Mouse (Mus musculus) cerebellum, adult 18-20 months (tissue): ENCODE results near the gene Cyp24a1.
A peak's percentile ranks its signal among the peaks of the same experiment; 100 is the strongest.

Experiments used
- DNase-seq, 2 experiments: peaks; one replicate each; pipeline ENCODE4 v3.0.0; 2021

Gene Cyp24a1

GRCm38 (mm10) chr2:170497091-170497566 lies at the start of gene Cyp24a1:
Gene Cyp24a1, minus strand, starts transcription at chr2:170497145.
- no peak for DNase-seq

- no peak for DNase-seq
Observed at GRCm38 (mm10) chr2:170545745-170546144, 48.8 kb upstream of the Cyp24a1 start.

- DNase-seq, result no peak
Observed at GRCm38 (mm10) chr2:170544950-170545349, 48.0 kb upstream of the Cyp24a1 start.

- no peak for DNase-seq
Observed at GRCm38 (mm10) chr2:170544159-170544558, 47.2 kb upstream of the Cyp24a1 start.

GRCm38 (mm10) chr2:170543625-170544024 lies 46.7 kb upstream of the Cyp24a1 start:
- no peak for DNase-seq

- DNase-seq, result no peak
Observed at GRCm38 (mm10) chr2:170539211-170539610, 42.3 kb upstream of the Cyp24a1 start.

- no peak for DNase-seq
Observed at GRCm38 (mm10) chr2:170535841-170536240, 38.9 kb upstream of the Cyp24a1 start.

GRCm38 (mm10) chr2:170534803-170535174 lies 37.8 kb upstream of the Cyp24a1 start:
- DNase-seq, result no peak

- no peak for DNase-seq
Observed at GRCm38 (mm10) chr2:170534116-170534802, 37.3 kb upstream of the Cyp24a1 start.

GRCm38 (mm10) chr2:170530256-170530655 lies 33.3 kb upstream of the Cyp24a1 start:
- no peak for DNase-seq

GRCm38 (mm10) chr2:170529766-170530165 lies 32.8 kb upstream of the Cyp24a1 start:
- no peak for DNase-seq

GRCm38 (mm10) chr2:170528061-170528460 lies 31.1 kb upstream of the Cyp24a1 start:
- no peak for DNase-seq

- DNase-seq, result no peak
Observed at GRCm38 (mm10) chr2:170526513-170526912, 29.6 kb upstream of the Cyp24a1 start.

- DNase-seq, result peak; percentile 48 to 55
Observed at GRCm38 (mm10) chr2:170520321-170520971, 23.5 kb upstream of the Cyp24a1 start.

GRCm38 (mm10) chr2:170513756-170514155 lies 16.8 kb upstream of the Cyp24a1 start:
- no peak for DNase-seq

GRCm38 (mm10) chr2:170511073-170511891 lies 14.3 kb upstream of the Cyp24a1 start:
- DNase-seq, result peak; percentile 88 to 93

- peak; percentile 95 to 97 for DNase-seq
Observed at GRCm38 (mm10) chr2:170508821-170509220, 11.9 kb upstream of the Cyp24a1 start.

- DNase-seq, result peak; percentile 84 to 88
Observed at GRCm38 (mm10) chr2:170507734-170508133, 10.8 kb upstream of the Cyp24a1 start.

GRCm38 (mm10) chr2:170503983-170504382 lies 7.0 kb upstream of the Cyp24a1 start:
- no peak for DNase-seq

- DNase-seq, result no peak
Observed at GRCm38 (mm10) chr2:170503343-170503742, 6.4 kb upstream of the Cyp24a1 start.

GRCm38 (mm10) chr2:170498011-170498410 lies 1.1 kb upstream of the Cyp24a1 start:
- DNase-seq, result no peak

GRCm38 (mm10) chr2:170496154-170496930 lies 603 bp downstream of the Cyp24a1 start, which contains the start of gene Pfdn4:
Gene Pfdn4, plus strand, starts transcription at chr2:170496428.
- no peak for DNase-seq
